Mouse (Mus musculus) MEL (cell line): Measurements from ENCODE around the gene Cpsf4l. TPM values are rescaled to one million over a fixed set of nuclear protein-coding genes. Genes with fewer than 3 reads are reported as not detected.

Experiments used
- DNase-seq: peaks from one replicate; pipeline ENCODE4 v3.0.0; 2011; ENCODE audit warnings: low read depth, low spot score
- H3K27ac ChIP-seq: 2 replicates; pipeline ENCODE4 v1.5.1; 2012; ENCODE audit warnings: low read depth, mild to moderate bottlenecking, control low read depth, low read length, moderate library complexity; ENCODE audit not compliant: control insufficient read depth
- H3K27me3 ChIP-seq, 2 experiments: fragments of 150-350 bp in 1 of 2; sonication (generic) in 1 of 2; 2 replicates each; pipeline ENCODE4 v1.6.1; 2012; ENCODE audit warnings: low read length in 2 of 2, mild to moderate bottlenecking in 2 of 2, improper control_type of control experiment in 1 of 2, moderate library complexity in 1 of 2; ENCODE audit not compliant: insufficient read depth in 2 of 2, control insufficient read depth in 1 of 2
- H3K36me3 ChIP-seq, 2 experiments: 2 replicates each; pipeline ENCODE4 v1.6.1; 2012 to 2014; ENCODE audit warnings: low read length in 2 of 2, improper control_type of control experiment in 1 of 2, inconsistent platforms in 1 of 2, mild to moderate bottlenecking in 1 of 2; ENCODE audit not compliant: insufficient read depth in 2 of 2, control insufficient read depth in 1 of 2
- H3K4me1 ChIP-seq, 2 experiments: fragments of 150-350 bp in 1 of 2; sonication (generic) in 1 of 2; 2 replicates each; pipeline ENCODE4 v1.6.1; 2012; ENCODE audit warnings: low read length in 2 of 2, improper control_type of control experiment in 1 of 2, mild to moderate bottlenecking in 1 of 2; ENCODE audit not compliant: insufficient read depth in 2 of 2, control insufficient read depth in 1 of 2
- H3K4me3 ChIP-seq, 2 experiments: fragments of 150-350 bp in 1 of 2; sonication (generic) in 1 of 2; 2 replicates each; pipeline ENCODE4 v1.5.1; 2012; ENCODE audit warnings: low read depth in 2 of 2, low read length in 2 of 2, mild to moderate bottlenecking in 2 of 2, moderate library complexity in 2 of 2, control low read depth in 1 of 2, improper control_type of control experiment in 1 of 2; ENCODE audit not compliant: control insufficient read depth in 1 of 2, insufficient read depth in 1 of 2
- H3K79me2 ChIP-seq: 2 replicates; pipeline ENCODE4 v1.6.1; 2012; ENCODE audit warnings: mild to moderate bottlenecking, low read length, moderate library complexity; ENCODE audit not compliant: control insufficient read depth, poor library complexity, insufficient read depth
- H3K9ac ChIP-seq: 2 replicates; pipeline ENCODE4 v1.6.1; 2012; ENCODE audit warnings: low read depth, mild to moderate bottlenecking, control low read depth, low read length, moderate library complexity; ENCODE audit not compliant: control insufficient read depth, poor library complexity, severe bottlenecking
- H3K9me3 ChIP-seq: fragments of 150-350 bp; sonication (generic); replicated peaks from 2 replicates; pipeline ENCODE4 v1.6.1; 2012; ENCODE audit warnings: mild to moderate bottlenecking, low read length, improper control_type of control experiment, moderate library complexity; ENCODE audit not compliant: insufficient read depth
- BHLHE40 ChIP-seq: IDR thresholded peaks from 2 replicates; pipeline ENCODE4 v1.6.1; 2012; ENCODE audit warnings: low read depth, mild to moderate bottlenecking, inconsistent platforms, low read length, improper control_type of control experiment, borderline replicate concordance
- CHD1 ChIP-seq: IDR thresholded peaks from 2 replicates; pipeline ENCODE4 v1.6.1; 2012; ENCODE audit warnings: low read depth, mild to moderate bottlenecking, inconsistent platforms, low read length, improper control_type of control experiment
- CHD2 ChIP-seq: IDR thresholded peaks from 2 replicates; pipeline ENCODE4 v1.6.1; 2011; ENCODE audit warnings: low read length, improper control_type of control experiment
- CTCF ChIP-seq, 3 experiments: IDR thresholded peaks in 2 of 3; conservative IDR thresholded peaks in 1 of 3; 2 replicates each; pipeline ENCODE4 v1.5.1; 2011 to 2012; ENCODE audit warnings: low read length in 3 of 3, low read depth in 2 of 3, mild to moderate bottlenecking in 2 of 3, improper control_type of control experiment in 1 of 3, inconsistent platforms in 1 of 3, mixed read lengths in 1 of 3, moderate library complexity in 1 of 3; ENCODE audit not compliant: control insufficient read depth in 1 of 3, insufficient read depth in 1 of 3, poor library complexity in 1 of 3, severe bottlenecking in 1 of 3
- E2F4 ChIP-seq: IDR thresholded peaks from 2 replicates; pipeline ENCODE4 v1.6.1; 2011; ENCODE audit warnings: low read depth, low read length, improper control_type of control experiment, borderline replicate concordance
- ELF1 ChIP-seq: IDR thresholded peaks from 2 replicates; pipeline ENCODE4 v1.6.1; 2014; ENCODE audit warnings: low read depth, mild to moderate bottlenecking, inconsistent platforms, low read length, improper control_type of control experiment, moderate library complexity
- EP300 ChIP-seq, 2 experiments: IDR thresholded peaks; 2 replicates each; pipeline ENCODE4 v1.6.1; 2011; ENCODE audit warnings: improper control_type of control experiment in 2 of 2, low read length in 2 of 2, low read depth in 1 of 2, mild to moderate bottlenecking in 1 of 2
- ETS1 ChIP-seq: IDR thresholded peaks from 2 replicates; pipeline ENCODE4 v1.6.1; 2012; ENCODE audit warnings: low read depth, mild to moderate bottlenecking, inconsistent platforms, low read length, improper control_type of control experiment, moderate library complexity
- GABPA ChIP-seq: IDR thresholded peaks from 2 replicates; pipeline ENCODE4 v1.6.1; 2012; ENCODE audit warnings: low read depth, mild to moderate bottlenecking, inconsistent platforms, low read length, improper control_type of control experiment, moderate library complexity
- JUND ChIP-seq: IDR thresholded peaks from 2 replicates; pipeline ENCODE4 v1.6.1; 2011; ENCODE audit warnings: low read depth, mild to moderate bottlenecking, improper control_type of control experiment, low read length
- MAX ChIP-seq: IDR thresholded peaks from 2 replicates; pipeline ENCODE4 v1.6.1; 2011; ENCODE audit warnings: low read length, improper control_type of control experiment
- MAZ ChIP-seq: IDR thresholded peaks from 2 replicates; pipeline ENCODE4 v1.6.1; 2012; ENCODE audit warnings: low read depth, mild to moderate bottlenecking, inconsistent platforms, low read length, improper control_type of control experiment
- MXI1 ChIP-seq: IDR thresholded peaks from 2 replicates; pipeline ENCODE4 v1.6.1; 2011; ENCODE audit warnings: mild to moderate bottlenecking, low read depth, low read length, improper control_type of control experiment
- MYB ChIP-seq: IDR thresholded peaks from 2 replicates; pipeline ENCODE4 v1.6.1; 2011; ENCODE audit warnings: mild to moderate bottlenecking, low read depth, low read length, improper control_type of control experiment
- MYC ChIP-seq: IDR thresholded peaks from 2 replicates; pipeline ENCODE4 v1.6.1; 2011; ENCODE audit warnings: low read depth, mild to moderate bottlenecking, low read length, improper control_type of control experiment, moderate library complexity
- NRF1 ChIP-seq: IDR thresholded peaks from 2 replicates; pipeline ENCODE4 v1.6.1; 2014; ENCODE audit warnings: low read depth, mild to moderate bottlenecking, inconsistent platforms, low read length, improper control_type of control experiment, moderate library complexity; ENCODE audit not compliant: poor library complexity, insufficient read depth, severe bottlenecking
- POLR2A ChIP-seq, 2 experiments: IDR thresholded peaks; 2 replicates each; pipeline ENCODE4 v1.6.1; 2011 to 2012; ENCODE audit warnings: low read length in 2 of 2, mild to moderate bottlenecking in 2 of 2, control low read depth in 1 of 2, improper control_type of control experiment in 1 of 2, low read depth in 1 of 2, moderate library complexity in 1 of 2; ENCODE audit not compliant: control insufficient read depth in 1 of 2, insufficient read depth in 1 of 2, poor library complexity in 1 of 2
- POLR2AphosphoS2 ChIP-seq: IDR thresholded peaks from 2 replicates; pipeline ENCODE4 v1.6.1; 2011; ENCODE audit warnings: low read length, improper control_type of control experiment
- RCOR1 ChIP-seq: IDR thresholded peaks from 2 replicates; pipeline ENCODE4 v1.6.1; 2012; ENCODE audit warnings: low read depth, mild to moderate bottlenecking, inconsistent platforms, low read length, improper control_type of control experiment
- TAL1 ChIP-seq: IDR thresholded peaks from 2 replicates; pipeline ENCODE4 v1.6.1; 2012; ENCODE audit warnings: mild to moderate bottlenecking, inconsistent platforms, low read length, moderate library complexity, mixed read lengths
- UBTF ChIP-seq: IDR thresholded peaks from 2 replicates; pipeline ENCODE4 v1.6.1; 2012; ENCODE audit warnings: low read depth, mild to moderate bottlenecking, inconsistent platforms, low read length, improper control_type of control experiment, moderate library complexity, borderline replicate concordance; ENCODE audit not compliant: insufficient read depth
- USF1 ChIP-seq: IDR thresholded peaks from 2 replicates; pipeline ENCODE4 v1.6.1; 2014; ENCODE audit warnings: low read depth, mild to moderate bottlenecking, inconsistent platforms, low read length, improper control_type of control experiment, moderate library complexity
- USF2 ChIP-seq, 2 experiments: IDR thresholded peaks; 2 replicates each; pipeline ENCODE4 v1.6.1; 2011 to 2012; ENCODE audit warnings: improper control_type of control experiment in 2 of 2, low read length in 2 of 2, borderline replicate concordance in 1 of 2, inconsistent platforms in 1 of 2, low read depth in 1 of 2, mild to moderate bottlenecking in 1 of 2; ENCODE audit not compliant: insufficient read depth in 1 of 2
- ZC3H11A ChIP-seq: IDR thresholded peaks from 2 replicates; pipeline ENCODE4 v1.6.1; 2012; ENCODE audit warnings: low read depth, mild to moderate bottlenecking, inconsistent platforms, low read length, improper control_type of control experiment
- ZMIZ1 ChIP-seq: IDR thresholded peaks from 2 replicates; pipeline ENCODE4 v1.6.1; 2012; ENCODE audit warnings: low read depth, mild to moderate bottlenecking, inconsistent platforms, low read length, improper control_type of control experiment, moderate library complexity
- ZNF384 ChIP-seq: IDR thresholded peaks from 2 replicates; pipeline ENCODE4 v1.6.1; 2012; ENCODE audit warnings: low read depth, mild to moderate bottlenecking, inconsistent platforms, low read length, improper control_type of control experiment
- polyA plus RNA-seq, 2 experiments: library from polyadenylated mRNA; stranded (reverse) in 1 of 2; unstranded in 1 of 2; fragments of >175 nt in 1 of 2; fragments of >200 nt in 1 of 2; gene quantifications; 2 replicates each; pipeline versions ENCODE4 v1.2.1 to v1.2.4; 2012; ENCODE audit warnings: low replicate concordance in 2 of 2, low read depth in 1 of 2; ENCODE audit not compliant: insufficient read length in 2 of 2, insufficient read depth in 1 of 2, missing spikeins in 1 of 2
- total RNA-seq: library from RNA; depleted of rRNA; stranded (reverse); fragments of 300-350 nt; gene quantifications from 2 replicates; pipeline ENCODE4 v1.2.3, GENCODE M21; 2012

Cpsf4l gene
- total and polyA plus RNA-seq, 3 experiments = 0.70 TPM; not detected in 2

- peaks cover 21 to 23% of the 10 kb centered on the region in 2 experiments for H3K4me1 ChIP-seq
- H3K4me3 ChIP-seq = peak overlapping the region; percentile 70 to 93
- H3K79me2 ChIP-seq = peaks cover 77% of the 10 kb centered on the region
- DNase-seq = no peak
- no peaks in the 10 kb centered on the region for H3K27me3 ChIP-seq
- TF ChIP-seq USF1 = peak; percentile 59
- TF ChIP-seq POLR2A (IDR thresholded peaks at IDR 0.05; ENCODE audit: control insufficient read depth in 1 of 2, insufficient read depth in 1 of 2, low read depth in 1 of 2, low read length in 2 of 2, poor library complexity in 1 of 2) = no peak
- TF ChIP-seq UBTF = no peak
- TF ChIP-seq MYB = no peak
- 0 out of 2 replicates have a peak, but pooled peaks have one; percentile 40 for TF ChIP-seq JUND
- TF ChIP-seq MXI1 = peak; percentile 35
- TF ChIP-seq E2F4 = peak; percentile 4; the same call in 1 of the 2 replicates
- peak; percentile 67; the same call in 1 of the 2 replicates for TF ChIP-seq CHD1
- peaks cover 0 to 43% of the 10 kb centered on the region in 2 experiments; a peak in 3 of 4 replicates for H3K36me3 ChIP-seq
- no peaks in the 10 kb centered on the region for H3K9me3 ChIP-seq
- peak overlapping the region; percentile 74 for H3K27ac ChIP-seq
- H3K9ac ChIP-seq = peak overlapping the region; percentile 90
Observed at GRCm38 (mm10) chr11:113684707-113685426, 24.9 kb downstream of the Cpsf4l start.

- H3K27me3 ChIP-seq = no peaks in the 10 kb centered on the region
- H3K79me2 ChIP-seq = peaks cover 79% of the 10 kb centered on the region
- H3K4me3 ChIP-seq = peak within 1 kb of the TSS; percentile 70 to 93
- peak; percentile 98 for DNase-seq
- H3K4me1 ChIP-seq = peaks cover 21 to 23% of the 10 kb centered on the region in 2 experiments
- H3K9ac ChIP-seq = peak within 1 kb of the TSS; percentile 90
- H3K27ac ChIP-seq = peak within 1 kb of the TSS; percentile 74
- H3K36me3 ChIP-seq = peaks cover 0 to 43% of the 10 kb centered on the region in 2 experiments; a peak in 3 of 4 replicates
- no peaks in the 10 kb centered on the region for H3K9me3 ChIP-seq
- TF ChIP-seq MYB (no peak), CTCF (IDR thresholded peaks at IDR 0.05 in 2 of 3, conservative IDR thresholded peaks at IDR 0.05 in 1 of 3; ENCODE audit: control insufficient read depth in 1 of 3, insufficient read depth in 1 of 3, low read depth in 2 of 3, low read length in 3 of 3, poor library complexity in 1 of 3, severe bottlenecking in 1 of 3) (peak in 1 of 3 experiments; percentile 34; a peak in 2 of 6 replicates), TAL1 (no peak), USF2 (IDR thresholded peaks at IDR 0.05; ENCODE audit: borderline replicate concordance in 1 of 2, insufficient read depth in 1 of 2, low read depth in 1 of 2, low read length in 2 of 2) (no peak), CHD2 (no peak), ETS1 (peak; percentile 25; the same call in 1 of the 2 replicates), USF1 (no peak), POLR2AphosphoS2 (peak; percentile 84; the same call in 1 of the 2 replicates), ELF1 (peak; percentile 96), ZNF384 (no peak), MYC (peak; percentile 80), MAX (peak; percentile 100), RCOR1 (no peak), E2F4 (peak; percentile 83; the same call in 1 of the 2 replicates), GABPA (no peak), EP300 (IDR thresholded peaks at IDR 0.05; ENCODE audit: low read depth in 1 of 2, low read length in 2 of 2) (peak in 1 of 2 experiments; percentile 33; a peak in 1 of 4 replicates), NRF1 (peak; percentile 98), BHLHE40 (no peak), JUND (no peak), MAZ (no peak), POLR2A (IDR thresholded peaks at IDR 0.05; ENCODE audit: control insufficient read depth in 1 of 2, insufficient read depth in 1 of 2, low read depth in 1 of 2, low read length in 2 of 2, poor library complexity in 1 of 2) (peak; percentile 72 to 90), CHD1 (peak; percentile 12; the same call in 1 of the 2 replicates), ZMIZ1 (peak; percentile 85; the same call in 1 of the 2 replicates), ZC3H11A (no peak)
Observed at GRCm38 (mm10) chr11:113683957-113684706, 25.7 kb downstream of the Cpsf4l start, which contains the start of the genes Fam104a and D11Wsu47e. Fam104a (minus strand) TSS chr11:113684155. D11Wsu47e (plus strand) TSS chr11:113684412.
